Mouse (Mus musculus): ENCODE measurements around the gene Arhgef10l. TPM values are rescaled to one million over a fixed set of nuclear protein-coding genes. Genes with fewer than 3 reads are reported as not detected.

Arhgef10l gene
- total RNA-seq, 2 experiments from 2014 or later, result 43.9 to 52.8 TPM

DNA sequence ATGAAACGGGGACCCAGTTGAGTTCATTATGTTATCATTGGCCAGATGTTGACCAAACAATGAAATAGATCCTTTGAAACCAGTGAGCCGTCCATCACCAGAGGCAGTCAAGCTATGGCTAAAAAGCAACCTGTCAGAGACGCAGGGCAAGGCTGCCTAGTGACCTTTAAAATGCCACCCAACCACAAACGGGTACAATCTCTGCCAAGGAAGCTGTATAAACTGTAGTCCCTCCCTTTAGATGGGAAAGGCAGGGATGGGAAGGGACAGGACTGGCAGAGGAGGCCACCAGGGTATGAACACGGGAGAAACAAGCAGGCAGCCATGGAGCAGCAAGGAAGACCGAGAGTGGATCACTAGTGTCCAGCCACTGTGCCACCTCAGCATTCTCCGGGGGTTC is 759 bp downstream of the Arhgef10l start:
- DNase-seq (ENCODE audit: low spot score in 2 of 2), result no peak
- H3K27ac ChIP-seq, result no peak overlapping the region
- TF ChIP-seq CTCF (conservative IDR thresholded peaks at IDR 0.05), result no peak
- no peak overlapping the region for H3K4me3 ChIP-seq

DNA sequence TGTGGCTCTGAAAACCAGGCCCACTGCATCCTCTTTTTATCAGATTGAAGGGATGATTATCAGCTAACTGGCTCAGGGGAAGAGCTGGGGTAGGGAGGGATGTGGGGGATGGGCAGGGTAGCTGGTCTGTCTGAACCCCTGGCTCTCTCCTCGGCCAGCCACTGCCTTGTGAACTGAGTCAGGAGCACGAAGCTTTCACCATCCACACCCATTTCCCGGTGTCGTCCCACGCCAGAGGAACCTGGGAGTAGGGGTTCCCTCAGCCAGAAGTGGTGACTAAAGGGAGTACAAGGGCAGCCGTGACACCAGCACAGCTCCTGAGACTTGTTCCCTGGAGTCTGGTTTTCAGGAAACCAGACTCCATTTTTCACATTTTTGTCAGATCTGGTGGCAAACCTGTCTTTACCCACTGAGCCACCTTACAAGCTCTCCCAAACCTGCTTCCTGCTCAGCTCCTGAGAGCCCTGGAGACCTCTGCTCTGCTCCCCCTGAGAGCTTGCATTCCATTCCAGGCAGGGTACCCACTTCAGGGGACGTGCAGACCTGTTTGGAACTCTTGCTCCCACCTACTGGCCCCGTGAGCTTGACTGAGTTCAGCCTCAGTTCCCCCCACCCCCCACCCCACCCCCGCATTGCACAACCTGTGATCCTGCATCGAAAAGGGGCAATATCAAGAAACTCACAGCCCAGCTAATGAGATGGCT is 2.8 kb downstream of the Arhgef10l start:
- TF ChIP-seq CTCF (conservative IDR thresholded peaks at IDR 0.05), result no peak
- DNase-seq (ENCODE audit: low spot score in 2 of 2), result no peak
- Histone ChIP-seq H3K4me3 (no peak overlapping the region), H3K27ac (no peak overlapping the region)

DNA sequence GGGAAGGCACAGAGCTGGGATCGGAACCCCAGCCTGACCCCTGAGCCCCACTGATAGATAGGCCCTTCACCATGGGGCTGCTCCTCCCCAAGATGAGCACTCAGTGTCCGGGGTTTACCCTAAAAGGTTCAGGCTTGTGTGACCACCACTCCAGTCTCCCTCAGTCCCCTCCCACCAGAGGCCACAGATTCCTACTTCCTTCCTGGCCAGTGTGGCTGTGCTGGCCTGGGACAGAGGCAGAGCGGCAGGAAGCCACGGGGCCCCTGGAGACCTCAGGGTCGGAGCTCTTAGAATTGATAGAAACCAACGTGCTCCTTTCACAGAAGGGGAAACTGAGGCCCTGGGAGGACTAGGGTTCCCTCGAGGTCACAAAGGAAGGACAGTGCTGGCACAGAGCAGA is 3.4 kb downstream of the Arhgef10l start:
- Histone ChIP-seq H3K27ac (no peak overlapping the region), H3K4me3 (no peak overlapping the region)
- no peak for DNase-seq (ENCODE audit: low spot score in 2 of 2)
- no peak for TF ChIP-seq CTCF (conservative IDR thresholded peaks at IDR 0.05)

DNA sequence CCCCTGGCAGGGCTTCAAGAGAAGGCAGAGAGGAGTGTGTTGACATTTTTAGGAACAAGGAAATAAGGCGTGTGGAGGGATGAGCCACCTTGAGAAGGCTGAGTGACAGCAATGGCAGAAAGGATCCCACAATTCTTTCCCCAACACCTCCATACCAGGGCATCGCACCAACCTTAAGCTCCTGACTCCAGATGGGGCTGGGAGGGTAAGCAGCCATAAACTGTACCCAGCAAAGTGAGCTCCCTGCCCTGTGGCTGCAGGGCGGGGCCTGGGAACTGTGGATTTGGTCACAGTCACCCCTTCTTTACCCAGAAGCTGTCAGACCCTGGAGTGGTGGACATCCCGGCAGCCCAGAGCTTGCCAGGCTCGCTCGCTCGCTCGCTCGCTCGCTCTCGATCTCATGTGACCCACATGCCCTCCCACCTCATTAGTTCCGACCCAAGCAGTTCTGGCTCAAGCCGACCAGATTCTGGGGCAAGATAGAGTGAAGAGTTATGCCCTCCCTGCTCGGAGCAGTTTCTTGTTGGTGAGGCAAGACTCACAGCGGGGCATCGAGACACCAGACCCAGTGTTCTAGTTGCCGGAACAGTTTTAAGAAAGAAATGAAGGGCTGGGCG is 4.3 kb downstream of the Arhgef10l start:
- Histone ChIP-seq H3K27ac (peak overlapping the region; percentile 10; the same call in 1 of the 2 replicates), H3K4me3 (no peak overlapping the region)
- no peak for DNase-seq (ENCODE audit: low spot score in 2 of 2)
- TF ChIP-seq CTCF (conservative IDR thresholded peaks at IDR 0.05), result no peak

DNA sequence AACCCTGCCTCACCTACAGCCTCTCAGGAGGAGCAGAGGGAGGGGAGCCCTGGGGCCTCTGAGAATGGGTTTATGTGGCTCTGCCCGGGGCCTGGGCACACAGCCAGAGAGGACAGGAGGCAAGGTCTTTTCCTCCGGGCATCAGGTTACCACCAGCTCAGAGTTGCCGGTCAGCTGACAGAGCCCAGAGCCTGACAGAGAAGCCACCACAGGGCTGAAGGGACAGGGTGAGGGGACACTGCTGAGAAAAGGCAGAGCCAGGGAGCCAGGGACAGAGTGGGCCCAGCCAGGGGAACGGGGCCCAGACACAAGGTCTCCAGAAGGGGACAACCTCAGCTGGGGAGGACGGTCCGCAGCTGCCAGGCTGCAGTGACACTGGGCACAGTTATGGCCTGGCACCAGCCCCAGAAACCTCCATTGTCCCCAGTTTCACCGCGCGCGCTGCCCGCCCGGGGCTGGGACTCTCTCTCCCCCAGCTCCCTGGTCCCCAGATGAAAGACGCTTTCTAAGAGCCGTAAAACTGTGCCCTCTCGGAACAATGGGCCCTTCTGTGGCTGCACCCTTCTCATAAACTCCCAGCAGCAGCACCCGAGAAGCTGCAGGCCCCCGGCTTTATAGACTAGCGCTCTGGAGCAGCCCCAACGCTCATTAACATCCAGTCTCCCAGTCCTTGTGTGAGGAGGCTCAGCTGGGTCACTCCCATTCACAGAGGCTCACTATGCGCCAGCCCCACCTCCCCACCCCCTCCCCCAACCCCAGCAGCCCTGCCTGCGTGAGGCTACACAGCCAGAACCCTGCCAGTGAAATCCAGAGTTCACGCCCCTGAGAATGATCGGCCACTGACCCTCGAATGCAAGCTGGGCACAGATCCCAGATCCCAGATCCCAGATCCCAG is 7.9 kb downstream of the Arhgef10l start:
- Histone ChIP-seq H3K27ac (peak overlapping the region; percentile 74), H3K4me3 (no peak overlapping the region)
- DNase-seq (ENCODE audit: low spot score in 2 of 2), result peak; percentile 79 to 88
- 0 out of 2 replicates have a peak, but pooled peaks have one; percentile 9 for TF ChIP-seq CTCF (conservative IDR thresholded peaks at IDR 0.05)

DNA sequence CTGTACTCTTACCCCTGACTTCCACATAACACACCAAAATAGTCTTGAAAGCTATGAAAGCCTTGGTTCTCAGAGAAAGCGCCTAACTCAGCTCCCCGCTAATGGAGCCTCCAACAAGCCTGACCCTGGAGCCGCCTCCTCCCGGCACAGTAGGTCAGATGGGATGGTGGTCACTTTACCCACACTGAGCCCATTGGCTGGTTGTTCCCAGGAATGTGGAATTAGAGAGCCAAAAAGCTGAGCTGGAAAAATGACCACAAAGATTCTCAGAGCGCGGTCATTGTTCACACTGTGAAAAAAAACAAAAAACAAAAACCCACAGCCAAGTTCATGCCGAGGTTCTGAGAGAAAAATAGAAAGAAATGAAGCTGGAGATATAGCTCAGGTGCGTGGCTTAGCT is 9.3 kb downstream of the Arhgef10l start:
- no peak for DNase-seq (ENCODE audit: low spot score in 2 of 2)
- Histone ChIP-seq H3K27ac (no peak overlapping the region; the same call in 1 of the 2 replicates), H3K4me3 (no peak overlapping the region)
- no peak for TF ChIP-seq CTCF (conservative IDR thresholded peaks at IDR 0.05)

DNA sequence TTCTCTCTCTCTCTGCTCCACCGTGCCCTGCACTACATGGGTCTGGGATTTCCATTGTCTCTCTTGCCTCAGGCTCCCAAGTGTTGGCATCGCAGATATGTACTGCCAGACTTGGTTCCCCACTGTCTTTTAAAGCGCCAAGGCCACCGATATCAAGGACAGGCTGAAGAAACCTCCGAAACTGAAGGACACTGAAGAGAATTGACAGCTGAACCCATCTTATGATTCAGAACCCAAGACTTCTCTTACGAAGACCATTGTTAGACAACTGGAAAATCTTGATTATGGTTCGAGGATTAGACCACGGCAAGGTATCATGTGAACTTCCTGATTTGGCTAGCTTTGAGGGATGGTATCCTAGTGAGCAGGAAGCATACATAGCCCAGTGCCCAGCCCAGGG is 11.0 kb downstream of the Arhgef10l start:
- H3K4me3 ChIP-seq, result no peak overlapping the region
- DNase-seq (ENCODE audit: low spot score in 2 of 2), result no peak
- H3K27ac ChIP-seq, result no peak overlapping the region
- no peak for TF ChIP-seq CTCF (conservative IDR thresholded peaks at IDR 0.05)

DNA sequence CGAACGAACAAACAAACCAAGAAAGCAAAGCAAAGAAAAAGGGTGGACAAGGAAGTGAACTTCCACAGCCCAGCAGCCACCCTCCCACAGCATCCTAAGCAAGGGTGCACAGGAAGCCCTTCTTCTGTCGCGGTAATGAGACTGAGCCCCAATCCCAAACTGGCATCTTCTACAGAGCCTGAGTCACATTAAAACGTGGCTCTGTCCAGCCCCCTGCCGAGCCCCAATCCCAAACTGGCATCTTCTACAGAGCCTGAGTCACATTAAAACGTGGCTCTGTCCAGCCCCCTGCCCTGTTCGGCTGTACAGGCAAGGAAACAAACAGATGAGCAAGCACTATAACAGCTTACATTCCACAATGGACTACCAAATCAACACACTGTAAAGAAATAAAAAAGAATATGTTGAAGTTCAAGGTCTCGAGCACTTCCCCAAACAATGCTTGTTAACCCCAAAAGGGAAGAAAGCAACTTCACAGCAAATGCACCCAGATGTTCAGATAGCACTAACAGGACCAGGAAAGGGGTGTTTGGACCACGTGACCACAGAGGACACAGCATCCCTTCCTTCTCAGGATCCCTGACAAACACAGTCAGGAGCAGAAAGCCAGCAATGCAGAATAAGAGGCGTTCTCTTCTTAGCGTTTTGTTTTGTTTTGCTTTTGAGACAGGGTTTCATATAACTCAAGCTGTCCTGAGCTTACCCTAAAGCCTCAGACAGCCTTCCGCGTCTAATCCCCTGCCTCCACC is 11.8 kb downstream of the Arhgef10l start:
- Histone ChIP-seq H3K4me3 (no peak overlapping the region), H3K27ac (no peak overlapping the region)
- no peak for DNase-seq (ENCODE audit: low spot score in 2 of 2)
- no peak for TF ChIP-seq CTCF (conservative IDR thresholded peaks at IDR 0.05)

DNA sequence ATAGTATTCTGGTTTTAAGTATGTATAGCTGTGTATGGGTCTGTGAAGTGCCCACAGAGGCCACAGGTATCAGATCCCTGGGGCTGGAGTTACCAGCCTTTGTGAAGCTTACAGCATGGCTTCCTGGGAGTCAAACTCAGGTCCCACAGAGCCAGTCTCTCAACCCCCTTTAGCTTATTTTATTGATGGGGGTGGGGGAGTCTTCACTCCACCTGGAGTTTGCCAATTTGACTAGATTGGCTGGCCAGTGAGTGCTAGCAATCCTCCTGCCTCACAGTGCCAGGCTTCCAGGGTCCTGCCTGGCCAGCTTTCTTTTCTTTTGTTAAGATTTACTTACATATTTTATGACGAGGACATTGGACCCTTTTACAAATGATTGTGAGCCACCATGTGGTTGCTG is 16.1 kb downstream of the Arhgef10l start:
- no peak for TF ChIP-seq CTCF (conservative IDR thresholded peaks at IDR 0.05)
- DNase-seq (ENCODE audit: low spot score in 2 of 2), result no peak
- no peak overlapping the region for H3K27ac ChIP-seq
- no peak overlapping the region for H3K4me3 ChIP-seq

DNA sequence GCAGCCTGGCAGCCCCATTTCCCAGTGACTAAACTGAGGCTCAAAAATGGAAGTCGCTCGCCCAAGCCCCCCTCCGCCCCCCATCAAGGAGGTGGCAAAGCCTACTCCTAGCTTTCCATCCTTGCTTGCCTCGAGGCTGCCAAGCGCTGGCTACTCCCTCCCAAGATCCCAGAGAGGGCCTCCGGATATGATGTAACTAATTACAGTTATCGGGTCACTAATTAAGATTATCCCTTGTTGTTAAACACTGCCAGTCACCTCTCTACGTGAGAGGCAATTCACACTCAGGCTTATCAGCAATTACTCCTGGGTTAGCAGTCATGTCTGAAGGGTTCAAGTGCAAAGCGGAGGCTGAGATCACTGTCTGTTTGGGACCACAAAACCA is 16.6 kb downstream of the Arhgef10l start:
- H3K27ac ChIP-seq, result peak overlapping the region; percentile 94
- peak overlapping the region; percentile 63 for H3K4me3 ChIP-seq
- TF ChIP-seq CTCF (conservative IDR thresholded peaks at IDR 0.05), result no peak
- no peak for DNase-seq (ENCODE audit: low spot score in 2 of 2)

DNA sequence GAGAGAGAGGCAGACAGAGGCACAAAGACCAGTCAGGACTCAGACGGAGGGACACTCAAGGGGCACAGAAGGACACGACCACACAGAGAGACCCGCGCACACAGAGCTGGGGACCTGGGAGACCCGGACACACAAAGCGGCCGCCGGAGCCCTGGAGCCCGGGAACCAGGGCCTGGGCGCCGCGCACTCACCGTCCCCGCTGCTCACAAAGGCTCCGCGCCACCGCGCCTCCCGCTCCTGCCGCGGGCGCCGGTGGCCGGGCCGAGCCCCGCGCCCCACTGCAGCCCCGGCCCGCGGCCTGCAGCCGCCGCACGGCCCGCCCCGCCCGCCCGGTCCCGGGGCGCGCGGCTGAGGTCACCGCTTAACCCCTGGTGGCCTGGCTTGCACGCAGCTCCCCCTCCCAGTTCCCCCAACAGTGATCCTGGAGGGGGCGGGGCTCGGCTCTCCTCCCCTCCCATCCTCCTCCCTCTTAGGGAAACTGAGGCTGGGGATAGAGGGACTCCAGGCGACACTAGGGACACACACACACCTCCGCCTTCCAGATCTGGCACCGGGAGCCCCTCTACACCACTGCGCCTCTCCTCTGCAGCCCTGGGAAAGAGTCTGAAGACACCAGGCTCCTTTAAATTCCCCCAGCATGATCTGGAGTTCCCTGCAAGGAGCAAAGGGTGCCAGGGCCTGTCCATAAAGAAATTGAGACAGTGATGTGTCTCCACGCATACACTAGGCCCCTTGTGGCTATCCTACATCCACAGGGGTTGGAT is 17.2 kb downstream of the Arhgef10l start:
- H3K4me3 ChIP-seq, result peak overlapping the region; percentile 63
- TF ChIP-seq CTCF (conservative IDR thresholded peaks at IDR 0.05), result no peak
- DNase-seq (ENCODE audit: low spot score in 2 of 2), result peak in 1 of 2 experiments; percentile 45
- peak overlapping the region; percentile 94 for H3K27ac ChIP-seq
